Mouse (Mus musculus): ENCODE results near the gene Fbxw10.

GRCm38 (mm10) chr11:62891763-62892162, 44.9 kb downstream of the Fbxw10 start:
- no peak for TF ChIP-seq CTCF (IDR thresholded peaks at IDR 0.05; ENCODE audit: low read depth, low read length)
- TF ChIP-seq TAL1 (conservative IDR thresholded peaks at IDR 0.05; ENCODE audit: low read depth, low read length): no peak

All from G1E (cell line).